Mouse (Mus musculus): ENCODE measurements at regions not wholly inside any gene's neighbourhood (a gene's known extent, or its start where the extent isn't known, plus 50 kb on each side); places are given as distances from the start of the nearest gene placed in this dataset.

GRCm38 (mm10) chr6:28986756-28987155 lies 73.3 kb upstream of the Lep start:
- no peaks in the 10 kb centered on the region for H3K9me3 ChIP-seq (ENCODE audit: control insufficient read depth, low read length)
- 79% methylated on average over 5 of the region's 5 CpGs for WGBS
- no peak for DNase-seq (ENCODE audit: low spot score)
- H3K36me3 ChIP-seq (replicated peaks; ENCODE audit: control insufficient read depth, insufficient read depth), result no peaks in the 10 kb centered on the region
- H3K27ac ChIP-seq, result no peak overlapping the region
- H3K4me3 ChIP-seq (replicated peaks; ENCODE audit: low read length), result no peak overlapping the region
- 0 out of 2 replicates have a peak, but pooled peaks cover 5% of the 10 kb centered on the region for H3K4me1 ChIP-seq (replicated peaks; ENCODE audit: control insufficient read depth, insufficient read depth, low read length)
- H3K27me3 ChIP-seq (ENCODE audit: control insufficient read depth, insufficient read depth, low read length), result no peaks in the 10 kb centered on the region
- no peak overlapping the region for H3K9ac ChIP-seq
- no peak for ATAC-seq (ENCODE audit: low FRiP score)
- H3K4me2 ChIP-seq (replicated peaks), result no peak overlapping the region

- ATAC-seq (ENCODE audit: low FRiP score), result peak; percentile 44; the same call in 1 of the 2 replicates
- no peaks in the 10 kb centered on the region for H3K9me3 ChIP-seq (ENCODE audit: control insufficient read depth, low read length)
- no peak overlapping the region for H3K4me2 ChIP-seq (replicated peaks)
Measured at GRCm38 (mm10) chr6:28987386-28987785, 72.6 kb upstream of the Lep start.

GRCm38 (mm10) chr6:28989433-28989832 lies 70.6 kb upstream of the Lep start:
- H3K4me2 ChIP-seq (replicated peaks), result no peak overlapping the region
- no peak overlapping the region for H3K27ac ChIP-seq
- H3K4me1 ChIP-seq (replicated peaks; ENCODE audit: control insufficient read depth, insufficient read depth, low read length), result no peaks in the 10 kb centered on the region
- no peaks in the 10 kb centered on the region for H3K9me3 ChIP-seq (ENCODE audit: control insufficient read depth, low read length)
- H3K9ac ChIP-seq, result no peak overlapping the region
- H3K4me3 ChIP-seq (replicated peaks; ENCODE audit: low read length), result no peak overlapping the region
- H3K36me3 ChIP-seq (replicated peaks; ENCODE audit: control insufficient read depth, insufficient read depth), result no peaks in the 10 kb centered on the region
- DNase-seq (ENCODE audit: low spot score) (no peak), ATAC-seq (ENCODE audit: low FRiP score) (no peak)
- H3K27me3 ChIP-seq (ENCODE audit: control insufficient read depth, insufficient read depth, low read length), result no peaks in the 10 kb centered on the region
- 75% methylated on average over 10 of the region's 10 CpGs for WGBS

More at GRCm38 (mm10) chr6:28987386-28987785, 72.6 kb upstream of the Lep start:
- 65% methylated on average over 7 of the region's 7 CpGs for WGBS
- no peak overlapping the region for H3K9ac ChIP-seq
- no peak overlapping the region for H3K4me3 ChIP-seq (replicated peaks; ENCODE audit: low read length)
- H3K4me1 ChIP-seq (replicated peaks; ENCODE audit: control insufficient read depth, insufficient read depth, low read length), result 0 out of 2 replicates have a peak, but pooled peaks cover 2% of the 10 kb centered on the region
- H3K36me3 ChIP-seq (replicated peaks; ENCODE audit: control insufficient read depth, insufficient read depth), result no peaks in the 10 kb centered on the region
- no peak overlapping the region for H3K27ac ChIP-seq
- no peaks in the 10 kb centered on the region for H3K27me3 ChIP-seq (ENCODE audit: control insufficient read depth, insufficient read depth, low read length)
- DNase-seq (ENCODE audit: low spot score), result no peak

GRCm38 (mm10) chr6:28990210-28990609 lies 69.8 kb upstream of the Lep start:
- no peak for DNase-seq (ENCODE audit: low spot score)
- no peaks in the 10 kb centered on the region for H3K9me3 ChIP-seq (ENCODE audit: control insufficient read depth, low read length)

GRCm38 (mm10) chr6:28994481-28994880 lies 65.5 kb upstream of the Lep start:
- H3K27ac ChIP-seq, result no peak overlapping the region
- ATAC-seq (ENCODE audit: low FRiP score), result no peak
- 81% methylated on average over 4 of the region's 4 CpGs for WGBS
- H3K4me2 ChIP-seq (replicated peaks), result no peak overlapping the region
- no peak for DNase-seq (ENCODE audit: low spot score)
- no peaks in the 10 kb centered on the region for H3K36me3 ChIP-seq (replicated peaks; ENCODE audit: control insufficient read depth, insufficient read depth)
- no peaks in the 10 kb centered on the region for H3K4me1 ChIP-seq (replicated peaks; ENCODE audit: control insufficient read depth, insufficient read depth, low read length)
- no peak overlapping the region for H3K9ac ChIP-seq
- H3K4me3 ChIP-seq (replicated peaks; ENCODE audit: low read length), result no peak overlapping the region
- no peaks in the 10 kb centered on the region for H3K9me3 ChIP-seq (ENCODE audit: control insufficient read depth, low read length)
- no peaks in the 10 kb centered on the region for H3K27me3 ChIP-seq (ENCODE audit: control insufficient read depth, insufficient read depth, low read length)

More at GRCm38 (mm10) chr6:28990210-28990609, 69.8 kb upstream of the Lep start:
- no peak overlapping the region for H3K4me2 ChIP-seq (replicated peaks)
- H3K4me3 ChIP-seq (replicated peaks; ENCODE audit: low read length), result no peak overlapping the region
- no peak overlapping the region for H3K9ac ChIP-seq
- 69% methylated on average over 5 of the region's 5 CpGs for WGBS
- ATAC-seq (ENCODE audit: low FRiP score), result no peak
- H3K27me3 ChIP-seq (ENCODE audit: control insufficient read depth, insufficient read depth, low read length), result no peaks in the 10 kb centered on the region
- H3K27ac ChIP-seq, result no peak overlapping the region
- no peaks in the 10 kb centered on the region for H3K4me1 ChIP-seq (replicated peaks; ENCODE audit: control insufficient read depth, insufficient read depth, low read length)
- H3K36me3 ChIP-seq (replicated peaks; ENCODE audit: control insufficient read depth, insufficient read depth), result no peaks in the 10 kb centered on the region

- Histone ChIP-seq H3K9ac (no peak overlapping the region), H3K9me3 (ENCODE audit: control insufficient read depth, low read length) (no peaks in the 10 kb centered on the region), H3K4me2 (replicated peaks) (no peak overlapping the region), H3K4me3 (replicated peaks; ENCODE audit: low read length) (no peak overlapping the region), H3K27ac (no peak overlapping the region), H3K27me3 (ENCODE audit: control insufficient read depth, insufficient read depth, low read length) (no peaks in the 10 kb centered on the region), H3K36me3 (replicated peaks; ENCODE audit: control insufficient read depth, insufficient read depth) (no peaks in the 10 kb centered on the region), H3K4me1 (replicated peaks; ENCODE audit: control insufficient read depth, insufficient read depth, low read length) (no peaks in the 10 kb centered on the region)
- DNase-seq (ENCODE audit: low spot score), result no peak
- ATAC-seq (ENCODE audit: low FRiP score), result no peak
- WGBS, result 41% methylated on average over 10 of the region's 10 CpGs
Measured at GRCm38 (mm10) chr6:28995701-28996100, 64.3 kb upstream of the Lep start.

GRCm38 (mm10) chr6:28999386-29000094 lies 60.5 kb upstream of the Lep start:
- ATAC-seq (ENCODE audit: low FRiP score) (no peak), DNase-seq (ENCODE audit: low spot score) (no peak)
- Histone ChIP-seq H3K9me3 (ENCODE audit: control insufficient read depth, low read length) (no peaks in the 10 kb centered on the region), H3K4me1 (replicated peaks; ENCODE audit: control insufficient read depth, insufficient read depth, low read length) (no peaks in the 10 kb centered on the region), H3K4me2 (replicated peaks) (no peak overlapping the region), H3K4me3 (replicated peaks; ENCODE audit: low read length) (no peak overlapping the region), H3K36me3 (replicated peaks; ENCODE audit: control insufficient read depth, insufficient read depth) (no peaks in the 10 kb centered on the region), H3K27me3 (ENCODE audit: control insufficient read depth, insufficient read depth, low read length) (no peaks in the 10 kb centered on the region), H3K27ac (no peak overlapping the region), H3K9ac (no peak overlapping the region)
- 66% methylated on average over 10 of the region's 10 CpGs for WGBS

- 74% methylated on average over 10 of the region's 10 CpGs for WGBS
- no peaks in the 10 kb centered on the region for H3K9me3 ChIP-seq (ENCODE audit: control insufficient read depth, low read length)
- H3K4me1 ChIP-seq (replicated peaks; ENCODE audit: control insufficient read depth, insufficient read depth, low read length), result no peaks in the 10 kb centered on the region
- no peak overlapping the region for H3K9ac ChIP-seq
- no peaks in the 10 kb centered on the region for H3K36me3 ChIP-seq (replicated peaks; ENCODE audit: control insufficient read depth, insufficient read depth)
- no peak overlapping the region for H3K4me3 ChIP-seq (replicated peaks; ENCODE audit: low read length)
- no peak for DNase-seq (ENCODE audit: low spot score)
- no peak overlapping the region for H3K27ac ChIP-seq
- ATAC-seq (ENCODE audit: low FRiP score), result no peak
- no peaks in the 10 kb centered on the region for H3K27me3 ChIP-seq (ENCODE audit: control insufficient read depth, insufficient read depth, low read length)
- H3K4me2 ChIP-seq (replicated peaks), result no peak overlapping the region
Measured at GRCm38 (mm10) chr6:29002141-29002540, 57.9 kb upstream of the Lep start.

GRCm38 (mm10) chr6:29002811-29003210 lies 57.2 kb upstream of the Lep start:
- Histone ChIP-seq H3K36me3 (replicated peaks; ENCODE audit: control insufficient read depth, insufficient read depth) (no peaks in the 10 kb centered on the region), H3K27ac (no peak overlapping the region), H3K4me2 (replicated peaks) (no peak overlapping the region), H3K4me1 (replicated peaks; ENCODE audit: control insufficient read depth, insufficient read depth, low read length) (no peaks in the 10 kb centered on the region), H3K27me3 (ENCODE audit: control insufficient read depth, insufficient read depth, low read length) (no peaks in the 10 kb centered on the region), H3K4me3 (replicated peaks; ENCODE audit: low read length) (no peak overlapping the region), H3K9ac (no peak overlapping the region), H3K9me3 (ENCODE audit: control insufficient read depth, low read length) (no peaks in the 10 kb centered on the region)
- DNase-seq (ENCODE audit: low spot score), result no peak
- no peak for ATAC-seq (ENCODE audit: low FRiP score)
- 53% methylated on average over 8 of the region's 8 CpGs for WGBS

- Histone ChIP-seq H3K27ac (no peak overlapping the region), H3K36me3 (replicated peaks; ENCODE audit: control insufficient read depth, insufficient read depth) (no peaks in the 10 kb centered on the region), H3K9ac (no peak overlapping the region), H3K4me2 (replicated peaks) (no peak overlapping the region), H3K4me1 (replicated peaks; ENCODE audit: control insufficient read depth, insufficient read depth, low read length) (no peaks in the 10 kb centered on the region), H3K4me3 (replicated peaks; ENCODE audit: low read length) (no peak overlapping the region), H3K9me3 (ENCODE audit: control insufficient read depth, low read length) (no peaks in the 10 kb centered on the region), H3K27me3 (ENCODE audit: control insufficient read depth, insufficient read depth, low read length) (no peaks in the 10 kb centered on the region)
- ATAC-seq (ENCODE audit: low FRiP score) (no peak), DNase-seq (ENCODE audit: low spot score) (no peak)
- WGBS, result 78% methylated on average over 5 of the region's 5 CpGs
Measured at GRCm38 (mm10) chr6:29005803-29006202, 54.2 kb upstream of the Lep start.

Data from hindbrain, embryonic 14.5 days (tissue).